20 mouse cellular contexts compared by ENCODE assay signal in the genomic region with DNA sequence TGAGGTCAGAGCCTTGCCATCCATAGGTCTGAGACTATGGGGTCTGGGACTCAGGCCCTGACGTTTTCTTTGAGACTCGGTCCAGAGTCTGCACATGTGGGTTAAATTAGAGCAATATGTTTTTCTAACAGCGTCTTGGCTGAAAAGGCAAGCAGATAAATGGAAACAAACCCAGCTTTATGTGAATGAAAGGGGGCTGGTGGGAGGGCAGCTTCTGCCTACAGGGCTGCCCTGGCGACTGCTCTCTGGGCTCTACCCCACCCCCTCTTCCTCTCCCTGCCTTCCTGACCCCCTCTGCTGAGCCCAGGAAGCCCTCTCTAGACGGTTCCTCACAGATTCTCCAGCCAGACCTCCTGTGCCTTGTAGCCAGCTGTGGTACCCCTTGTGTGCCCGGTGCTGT. TPM values are rescaled to one million over a fixed set of nuclear protein-coding genes. Genes with fewer than 3 reads are reported as not detected.
DNase-seq lines count a peak whose midpoint lies in the region; ATAC-seq and TF ChIP-seq lines count a peak whose summit lies in the region.
"Had no signal": no experiment of that assay in that cellular context is flagged by ENCODE, and none has a peak within 500 bp of the region (broad histone marks: within the 10 kb centered on the region; RNA-seq: fewer than 3 reads in every experiment).

No protein-coding gene starts in this region.

- H3K9ac ChIP-seq in hindbrain, postnatal 0 days (replicated peaks; ENCODE audit: low read length), result no peak overlapping the region
- H3K9ac ChIP-seq in limb, embryonic 11.5 days (ENCODE audit: low read length), result peak overlapping the region; percentile 18; the same call in 1 of the 2 replicates
- H3K9ac ChIP-seq: forebrain, embryonic 12.5 days; liver, postnatal 0 days had no signal

- H3K9me3 ChIP-seq in hindbrain, embryonic 10.5 days, result no peaks in the 10 kb centered on the region
- H3K9me3 ChIP-seq in hindbrain, postnatal 0 days (ENCODE audit: low read length), result no peaks in the 10 kb centered on the region
- H3K9me3 ChIP-seq in embryonic facial prominence, embryonic 10.5 days, result no peaks in the 10 kb centered on the region
- H3K9me3 ChIP-seq in limb, embryonic 11.5 days (ENCODE audit: control insufficient read depth, low read length), result no peaks in the 10 kb centered on the region
- H3K9me3 ChIP-seq: forebrain, embryonic 12.5 days; heart, embryonic 10.5 days had no signal

- no peak overlapping the region for H3K4me3 ChIP-seq in hindbrain, embryonic 10.5 days
- H3K4me3 ChIP-seq in hindbrain, postnatal 0 days (ENCODE audit: low read length), result no peak overlapping the region
- peak overlapping the region; percentile 31; the same call in 1 of the 2 replicates for H3K4me3 ChIP-seq in embryonic facial prominence, embryonic 10.5 days
- H3K4me3 ChIP-seq in limb, embryonic 11.5 days (ENCODE audit: low read depth, low read length), result no peak overlapping the region
- H3K4me3 ChIP-seq: forebrain, embryonic 12.5 days; heart, embryonic 10.5 days had no signal

- peaks cover 42% of the 10 kb centered on the region for H3K4me1 ChIP-seq in hindbrain, embryonic 10.5 days (replicated peaks)
- H3K4me1 ChIP-seq in hindbrain, postnatal 0 days (ENCODE audit: insufficient read depth, low read length), result peaks cover 9% of the 10 kb centered on the region
- H3K4me1 ChIP-seq in embryonic facial prominence, embryonic 10.5 days, result peaks cover 53% of the 10 kb centered on the region
- H3K4me1 ChIP-seq in limb, embryonic 11.5 days (ENCODE audit: control insufficient read depth, insufficient read depth, low read length), result peaks cover 33% of the 10 kb centered on the region

- 0 out of 2 replicates have a peak, but pooled peaks cover 3% of the 10 kb centered on the region for H3K27me3 ChIP-seq in hindbrain, embryonic 10.5 days (ENCODE audit: insufficient read depth, poor library complexity, severe bottlenecking)
- H3K27me3 ChIP-seq in hindbrain, postnatal 0 days (ENCODE audit: insufficient read depth, low read length), result no peaks in the 10 kb centered on the region
- 0 out of 2 replicates have a peak, but pooled peaks cover 3% of the 10 kb centered on the region for H3K27me3 ChIP-seq in embryonic facial prominence, embryonic 10.5 days (replicated peaks; ENCODE audit: low read depth, poor library complexity, severe bottlenecking)
- no peaks in the 10 kb centered on the region for H3K27me3 ChIP-seq in limb, embryonic 11.5 days (ENCODE audit: control insufficient read depth, insufficient read depth, low read length)
- H3K27me3 ChIP-seq: forebrain, embryonic 12.5 days had no signal

- ATAC-seq in hindbrain, postnatal 0 days, result no peak
- ATAC-seq in limb, embryonic 11.5 days (ENCODE audit: insufficient number of reproducible peaks, low FRiP score, low TSS enrichment, low read depth), result peak; percentile 72
- ATAC-seq in activated CD4-positive, CD25-positive, alpha-beta regulatory T cell, adult 4 months, result no peak
- ATAC-seq: CD4-positive, CD25-positive, alpha-beta regulatory T cell, adult 4 months; liver, postnatal 0 days had no signal

- peak overlapping the region; percentile 53; the same call in 1 of the 2 replicates for H3K27ac ChIP-seq in hindbrain, embryonic 10.5 days
- H3K27ac ChIP-seq in hindbrain, postnatal 0 days, result no peak overlapping the region
- H3K27ac ChIP-seq in embryonic facial prominence, embryonic 10.5 days (replicated peaks), result peak overlapping the region; percentile 82
- H3K27ac ChIP-seq in limb, embryonic 11.5 days (replicated peaks; ENCODE audit: low read depth, low read length), result peak overlapping the region; percentile 86
- H3K27ac ChIP-seq: forebrain, embryonic 12.5 days; heart, embryonic 10.5 days; macrophage had no signal

- no peak for TF ChIP-seq CTCF in hindbrain, postnatal 0 days (IDR thresholded peaks at IDR 0.05; ENCODE audit: low read depth)

- H3K36me3 ChIP-seq in hindbrain, embryonic 10.5 days, result no peaks in the 10 kb centered on the region
- no peaks in the 10 kb centered on the region for H3K36me3 ChIP-seq in hindbrain, postnatal 0 days (ENCODE audit: insufficient read depth, low read length)
- H3K36me3 ChIP-seq in embryonic facial prominence, embryonic 10.5 days (replicated peaks), result no peaks in the 10 kb centered on the region
- no peaks in the 10 kb centered on the region for H3K36me3 ChIP-seq in limb, embryonic 11.5 days (ENCODE audit: control insufficient read depth, insufficient read depth, low read length)
- H3K36me3 ChIP-seq: forebrain, embryonic 12.5 days; heart, embryonic 10.5 days had no signal

- 47% methylated on average over 6 of the region's 6 CpGs for WGBS in hindbrain, embryonic 10.5 days
- WGBS in hindbrain, postnatal 0 days, result 48% methylated on average over 6 of the region's 6 CpGs
- WGBS in embryonic facial prominence, embryonic 10.5 days, result 28% methylated on average over 6 of the region's 6 CpGs
- WGBS in limb, embryonic 11.5 days, result 27% methylated on average over 6 of the region's 6 CpGs

- peak; percentile 33 for DNase-seq in hindbrain, embryonic 10.5 days (ENCODE audit: low spot score)
- DNase-seq in hindbrain, postnatal 0 days (ENCODE audit: low spot score), result no peak
- DNase-seq in embryo, embryonic 10.5 days (ENCODE audit: low spot score), result peak; percentile 74
- DNase-seq in embryonic facial prominence, embryonic 10.5 days (ENCODE audit: low spot score), result peak; percentile 75
- peak; percentile 65 for DNase-seq in limb, embryonic 11.5 days (ENCODE audit: low spot score)
- no peak for DNase-seq in lung, adult 18-20 months
- DNase-seq: adrenal gland, postnatal 14 days; cerebellum, adult 9-10 months; kidney, adult 8-10 months; kidney, postnatal 36 days; liver, postnatal 0 days; right cerebral cortex, adult 18-20 months; spleen, adult 18-20 months; thymus, postnatal 25 days had no signal

- H3K4me2 ChIP-seq in hindbrain, postnatal 0 days (ENCODE audit: low read depth, low read length), result no peak overlapping the region
- H3K4me2 ChIP-seq in limb, embryonic 11.5 days (ENCODE audit: low read depth, severe bottlenecking), result no peak overlapping the region
- H3K4me2 ChIP-seq: forebrain, embryonic 12.5 days had no signal

RNA-seq across cellular contexts. Expression of gene Kctd15, which starts 46.1 kb away (rescaled TPM):
- 43.3 and 45.0 TPM in 2 replicates for polyA plus RNA-seq in hindbrain, embryonic 10.5 days (2016; fragmentation: Nextera tagmentation; extraction: Ambion mirVana)
- total RNA-seq in hindbrain, postnatal 0 days (2014; rRNA removed), result 58.7 and 59.7 TPM in 2 replicates
- polyA plus RNA-seq in hindbrain, postnatal 0 days (2015; fragmentation: Nextera tagmentation; extraction: Ambion mirVana), result 12.6 and 13.2 TPM in 2 replicates
- 61.1 and 63.8 TPM in 2 replicates for polyA plus RNA-seq in embryonic facial prominence, embryonic 10.5 days (2016; fragmentation: Nextera tagmentation; extraction: Ambion mirVana)
- polyA plus RNA-seq in limb, embryonic 11.5 days (2014; fragmentation: Nextera tagmentation; extraction: Ambion mirVana), result 23.4 and 28.2 TPM in 2 replicates
- not detected for polyA plus RNA-seq in activated CD4-positive, CD25-positive, alpha-beta regulatory T cell, adult 4 months (2017; shearing (Covaris generic))
- total RNA-seq: MEL had no signal
- polyA plus RNA-seq: CD4-positive, CD25-positive, alpha-beta regulatory T cell, adult 4 months; macrophage had no signal

Comparison
In these comparisons a context has a peak if more than half of its experiments do, and no peak if none do; other contexts are left out.
1. DNase-seq: peak in hindbrain, embryonic 10.5 days (single experiment), embryo, embryonic 10.5 days (single experiment), embryonic facial prominence, embryonic 10.5 days (single experiment) and limb, embryonic 11.5 days (single experiment); none in hindbrain, postnatal 0 days (single experiment) and lung, adult 18-20 months (0 of 2).
2. RNA of gene Kctd15, which starts 46.1 kb away (polyA plus RNA-seq): 61.1 to 63.8 TPM in embryonic facial prominence, embryonic 10.5 days, 43.3 to 45.0 TPM in hindbrain, embryonic 10.5 days, 23.4 to 28.2 TPM in limb, embryonic 11.5 days and 12.6 to 13.2 TPM in hindbrain, postnatal 0 days; not detected in activated CD4-positive, CD25-positive, alpha-beta regulatory T cell, adult 4 months; every median in the first group is over 10 times any median in the second.